Mouse (Mus musculus): ENCODE data around the gene Klhl40. TPM values are rescaled to one million over a fixed set of nuclear protein-coding genes. Genes with fewer than 3 reads are reported as not detected.

The Klhl40 gene
- polyA plus RNA-seq, 1 experiment from 2014 or later, result 0.59 TPM

GRCm38 (mm10) chr9:121810081-121810821 lies 32.8 kb downstream of the Klhl40 start:
- H3K36me3 ChIP-seq, result no peaks in the 10 kb centered on the region
- 0 out of 2 replicates have a peak, but pooled peaks cover 7% of the 10 kb centered on the region for H3K4me1 ChIP-seq
- ATAC-seq (ENCODE audit: insufficient read depth, low FRiP score, low read depth), result no peak
- no peak overlapping the region for H3K27ac ChIP-seq
- no peaks in the 10 kb centered on the region for H3K27me3 ChIP-seq (replicated peaks)
- no peak overlapping the region for H3K4me2 ChIP-seq
- no peak overlapping the region for H3K9ac ChIP-seq
- 48% methylated on average over 15 of the region's 15 CpGs for WGBS
- H3K4me3 ChIP-seq (replicated peaks), result no peak overlapping the region
- no peaks in the 10 kb centered on the region for H3K9me3 ChIP-seq

- H3K9ac ChIP-seq, result no peak overlapping the region
- no peak overlapping the region for H3K4me3 ChIP-seq (replicated peaks)
- ATAC-seq (ENCODE audit: insufficient read depth, low FRiP score, low read depth), result no peak
- no peaks in the 10 kb centered on the region for H3K36me3 ChIP-seq
- no peaks in the 10 kb centered on the region for H3K9me3 ChIP-seq
- no peaks in the 10 kb centered on the region for H3K27me3 ChIP-seq (replicated peaks)
- H3K4me1 ChIP-seq, result 0 out of 2 replicates have a peak, but pooled peaks cover 7% of the 10 kb centered on the region
- H3K27ac ChIP-seq, result no peak overlapping the region
- H3K4me2 ChIP-seq, result no peak overlapping the region
- WGBS, result 73% methylated on average over 6 of the region's 6 CpGs
Measured at GRCm38 (mm10) chr9:121815183-121815582, 37.8 kb downstream of the Klhl40 start.

- 43% methylated on average over 9 of the region's 9 CpGs for WGBS
- Histone ChIP-seq H3K9me3 (no peaks in the 10 kb centered on the region), H3K4me3 (replicated peaks) (no peak overlapping the region), H3K4me1 (0 out of 2 replicates have a peak, but pooled peaks cover 4% of the 10 kb centered on the region), H3K36me3 (no peaks in the 10 kb centered on the region), H3K9ac (no peak overlapping the region), H3K27ac (peak overlapping the region; percentile 21; the same call in 1 of the 2 replicates), H3K27me3 (replicated peaks) (no peaks in the 10 kb centered on the region), H3K4me2 (peak overlapping the region; percentile 23; the same call in 1 of the 2 replicates)
- 0 out of 2 replicates have a peak, but pooled peaks have one; percentile 11 for ATAC-seq (ENCODE audit: insufficient read depth, low FRiP score, low read depth)
Measured at GRCm38 (mm10) chr9:121819073-121819770, 41.8 kb downstream of the Klhl40 start.

- H3K27ac ChIP-seq, result peak overlapping the region; percentile 21; the same call in 1 of the 2 replicates
- no peak for ATAC-seq (ENCODE audit: insufficient read depth, low FRiP score, low read depth)
- H3K9me3 ChIP-seq, result no peaks in the 10 kb centered on the region
- 0 out of 2 replicates have a peak, but pooled peaks cover 4% of the 10 kb centered on the region for H3K4me1 ChIP-seq
- no peak overlapping the region for H3K9ac ChIP-seq
- no peaks in the 10 kb centered on the region for H3K27me3 ChIP-seq (replicated peaks)
- 42% methylated on average over 7 of the region's 7 CpGs for WGBS
- no peak overlapping the region for H3K4me3 ChIP-seq (replicated peaks)
- no peaks in the 10 kb centered on the region for H3K36me3 ChIP-seq
- H3K4me2 ChIP-seq, result no peak overlapping the region
Measured at GRCm38 (mm10) chr9:121819771-121820471, 42.5 kb downstream of the Klhl40 start.

GRCm38 (mm10) chr9:121820765-121821164 lies 43.4 kb downstream of the Klhl40 start:
- Histone ChIP-seq H3K36me3 (no peaks in the 10 kb centered on the region), H3K27ac (no peak overlapping the region), H3K4me2 (no peak overlapping the region), H3K9ac (no peak overlapping the region), H3K4me1 (0 out of 2 replicates have a peak, but pooled peaks cover 4% of the 10 kb centered on the region), H3K27me3 (replicated peaks) (no peaks in the 10 kb centered on the region), H3K4me3 (replicated peaks) (no peak overlapping the region), H3K9me3 (no peaks in the 10 kb centered on the region)
- 67% methylated on average over 5 of the region's 5 CpGs for WGBS
- ATAC-seq (ENCODE audit: insufficient read depth, low FRiP score, low read depth), result no peak

- H3K4me3 ChIP-seq (replicated peaks), result no peak overlapping the region
- no peaks in the 10 kb centered on the region for H3K27me3 ChIP-seq (replicated peaks)
- no peak overlapping the region for H3K27ac ChIP-seq
- ATAC-seq (ENCODE audit: insufficient read depth, low FRiP score, low read depth), result no peak
- H3K9me3 ChIP-seq, result no peaks in the 10 kb centered on the region
- no peak overlapping the region for H3K4me2 ChIP-seq
- 71% methylated on average over 6 of the region's 6 CpGs for WGBS
- no peak overlapping the region for H3K9ac ChIP-seq
- no peaks in the 10 kb centered on the region for H3K36me3 ChIP-seq
- 0 out of 2 replicates have a peak, but pooled peaks cover 4% of the 10 kb centered on the region for H3K4me1 ChIP-seq
Measured at GRCm38 (mm10) chr9:121822585-121822991, 45.2 kb downstream of the Klhl40 start.

- Histone ChIP-seq H3K27me3 (replicated peaks) (no peaks in the 10 kb centered on the region), H3K27ac (no peak overlapping the region), H3K9ac (no peak overlapping the region), H3K4me1 (0 out of 2 replicates have a peak, but pooled peaks cover 4% of the 10 kb centered on the region), H3K36me3 (no peaks in the 10 kb centered on the region), H3K9me3 (no peaks in the 10 kb centered on the region), H3K4me3 (replicated peaks) (no peak overlapping the region), H3K4me2 (no peak overlapping the region)
- ATAC-seq (ENCODE audit: insufficient read depth, low FRiP score, low read depth), result no peak
- 84% methylated on average over 1 of the region's 1 CpGs for WGBS
Measured at GRCm38 (mm10) chr9:121823051-121823450, 45.6 kb downstream of the Klhl40 start.

GRCm38 (mm10) chr9:121823991-121824390 lies 46.6 kb downstream of the Klhl40 start:
- 0 out of 2 replicates have a peak, but pooled peaks cover 4% of the 10 kb centered on the region for H3K4me1 ChIP-seq
- H3K9me3 ChIP-seq, result no peaks in the 10 kb centered on the region
- no peak overlapping the region for H3K27ac ChIP-seq
- no peak overlapping the region for H3K4me2 ChIP-seq
- no peaks in the 10 kb centered on the region for H3K36me3 ChIP-seq
- no peak for ATAC-seq (ENCODE audit: insufficient read depth, low FRiP score, low read depth)
- H3K9ac ChIP-seq, result no peak overlapping the region
- no peak overlapping the region for H3K4me3 ChIP-seq (replicated peaks)
- 77% methylated on average over 7 of the region's 7 CpGs for WGBS
- H3K27me3 ChIP-seq (replicated peaks), result no peaks in the 10 kb centered on the region

- H3K36me3 ChIP-seq, result no peaks in the 10 kb centered on the region
- H3K4me2 ChIP-seq, result no peak overlapping the region
- no peaks in the 10 kb centered on the region for H3K27me3 ChIP-seq (replicated peaks)
- no peak overlapping the region for H3K27ac ChIP-seq
- ATAC-seq (ENCODE audit: insufficient read depth, low FRiP score, low read depth), result no peak
- no peaks in the 10 kb centered on the region for H3K9me3 ChIP-seq
- H3K4me3 ChIP-seq (replicated peaks), result no peak overlapping the region
- H3K4me1 ChIP-seq, result no peaks in the 10 kb centered on the region
- no peak overlapping the region for H3K9ac ChIP-seq
- 82% methylated on average over 3 of the region's 3 CpGs for WGBS
Measured at GRCm38 (mm10) chr9:121826356-121826755, 48.9 kb downstream of the Klhl40 start.

- no peak for ATAC-seq (ENCODE audit: insufficient read depth, low FRiP score, low read depth)
- H3K4me2 ChIP-seq, result no peak overlapping the region
- WGBS, result 71% methylated on average over 6 of the region's 6 CpGs
- H3K27me3 ChIP-seq (replicated peaks), result no peaks in the 10 kb centered on the region
- no peaks in the 10 kb centered on the region for H3K9me3 ChIP-seq
- no peaks in the 10 kb centered on the region for H3K4me1 ChIP-seq
- no peak overlapping the region for H3K9ac ChIP-seq
- H3K36me3 ChIP-seq, result no peaks in the 10 kb centered on the region
- no peak overlapping the region for H3K27ac ChIP-seq
- H3K4me3 ChIP-seq (replicated peaks), result no peak overlapping the region
Measured at GRCm38 (mm10) chr9:121828314-121828713, 50.9 kb downstream of the Klhl40 start.

GRCm38 (mm10) chr9:121829270-121829992 lies 52.0 kb downstream of the Klhl40 start:
- Histone ChIP-seq H3K36me3 (no peaks in the 10 kb centered on the region), H3K9ac (no peak overlapping the region), H3K27ac (no peak overlapping the region), H3K9me3 (no peaks in the 10 kb centered on the region), H3K27me3 (replicated peaks) (no peaks in the 10 kb centered on the region), H3K4me2 (no peak overlapping the region), H3K4me3 (replicated peaks) (no peak overlapping the region), H3K4me1 (no peaks in the 10 kb centered on the region)
- ATAC-seq (ENCODE audit: insufficient read depth, low FRiP score, low read depth), result no peak
- WGBS, result 42% methylated on average over 7 of the region's 7 CpGs
